Mouse (Mus musculus): ENCODE measurements around the gene Cbx4.
"Not testable (repeated sequence)": the region's sequence is repeated elsewhere in the genome, so short reads cannot be mapped to it uniquely, and the experiment has no call there.

Cbx4 gene

GRCm38 (mm10) chr11:119109415-119110071, 23.5 kb upstream of the Cbx4 start:
- DNase-seq (ENCODE audit: low spot score): no peak

GRCm38 (mm10) chr11:119108573-119109263, 22.7 kb upstream of the Cbx4 start:
- no peak for DNase-seq (ENCODE audit: low spot score)

- no peak for DNase-seq (ENCODE audit: low spot score)
These were observed 20.3 kb upstream of the Cbx4 start for GRCm38 (mm10) chr11:119106289-119106688.

GRCm38 (mm10) chr11:119105748-119106147, 19.7 kb upstream of the Cbx4 start:
- DNase-seq (ENCODE audit: low spot score): peak; percentile 77

GRCm38 (mm10) chr11:119105071-119105609, 19.1 kb upstream of the Cbx4 start:
- DNase-seq (ENCODE audit: low spot score): peak; percentile 61

- DNase-seq (ENCODE audit: low spot score): no peak
These were observed 18.0 kb upstream of the Cbx4 start for GRCm38 (mm10) chr11:119103991-119104390.

- not testable (repeated sequence) for DNase-seq (ENCODE audit: low spot score)
These were observed 14.3 kb upstream of the Cbx4 start for GRCm38 (mm10) chr11:119100355-119100754.

- DNase-seq (ENCODE audit: low spot score): no peak
These were observed 12.2 kb upstream of the Cbx4 start for GRCm38 (mm10) chr11:119098202-119098601.

GRCm38 (mm10) chr11:119095441-119095840, 9.4 kb upstream of the Cbx4 start:
- no peak for DNase-seq (ENCODE audit: low spot score)

GRCm38 (mm10) chr11:119093322-119093721, 7.3 kb upstream of the Cbx4 start:
- DNase-seq (ENCODE audit: low spot score): no peak

- DNase-seq (ENCODE audit: low spot score): no peak
These were observed 6.3 kb upstream of the Cbx4 start for GRCm38 (mm10) chr11:119092286-119092685.

GRCm38 (mm10) chr11:119091598-119091991, 5.6 kb upstream of the Cbx4 start:
- DNase-seq (ENCODE audit: low spot score): peak; percentile 80

- DNase-seq (ENCODE audit: low spot score): peak; percentile 86
These were observed 5.1 kb upstream of the Cbx4 start for GRCm38 (mm10) chr11:119090961-119091597.

GRCm38 (mm10) chr11:119090076-119090960, 4.3 kb upstream of the Cbx4 start:
- peak; percentile 35 for DNase-seq (ENCODE audit: low spot score)

GRCm38 (mm10) chr11:119089235-119090075, 3.4 kb upstream of the Cbx4 start:
- DNase-seq (ENCODE audit: low spot score): peak; percentile 63

GRCm38 (mm10) chr11:119088391-119089234, 2.6 kb upstream of the Cbx4 start:
- DNase-seq (ENCODE audit: low spot score): peak; percentile 68

- peak; percentile 63 for DNase-seq (ENCODE audit: low spot score)
These were observed 1.5 kb upstream of the Cbx4 start for GRCm38 (mm10) chr11:119087301-119088082.

GRCm38 (mm10) chr11:119085279-119086062, 550 bp downstream of the Cbx4 start:
- DNase-seq (ENCODE audit: low spot score): peak; percentile 62
